Mouse (Mus musculus) midbrain, embryonic 16.5 days (tissue): ENCODE data around the gene Mogs. TPM values are rescaled to one million over a fixed set of nuclear protein-coding genes. Genes with fewer than 3 reads are reported as not detected.

Source experiments
- ATAC-seq: fragments of 200-750 bp; cut with Nextera tagmentation; 2 replicates; pipeline ENCODE4 v1.8.0; 2017; ENCODE audit warnings: moderate TSS enrichment
- H3K27ac ChIP-seq: fragments of 300-500 bp; sonication (generic); 2 replicates; pipeline ENCODE4 v1.5.1; 2014; ENCODE audit warnings: mild to moderate bottlenecking, low read length, mixed read lengths
- H3K27me3 ChIP-seq: fragments of 300-500 bp; sonication (generic); 2 replicates; pipeline ENCODE4 v1.6.1; 2014; ENCODE audit warnings: low read depth, low read length, mixed read lengths; ENCODE audit not compliant: control insufficient read depth, insufficient read depth
- H3K36me3 ChIP-seq: fragments of 300-500 bp; sonication (generic); 2 replicates; pipeline ENCODE4 v1.6.1; 2014; ENCODE audit warnings: mild to moderate bottlenecking, low read length, moderate library complexity, mixed read lengths; ENCODE audit not compliant: control insufficient read depth, insufficient read depth
- H3K4me1 ChIP-seq: fragments of 300-500 bp; sonication (generic); 2 replicates; pipeline ENCODE4 v1.6.1; 2014; ENCODE audit warnings: mild to moderate bottlenecking, low read length, mixed read lengths; ENCODE audit not compliant: control insufficient read depth, insufficient read depth
- H3K4me2 ChIP-seq: fragments of 300-500 bp; sonication (generic); 2 replicates; pipeline ENCODE4 v1.6.1; 2014; ENCODE audit warnings: mild to moderate bottlenecking, low read length, mixed read lengths
- H3K4me3 ChIP-seq: fragments of 300-500 bp; sonication (generic); 2 replicates; pipeline ENCODE4 v1.5.1; 2014; ENCODE audit warnings: low read depth, mild to moderate bottlenecking, low read length, moderate library complexity, mixed read lengths
- H3K9ac ChIP-seq: fragments of 300-500 bp; sonication (generic); 2 replicates; pipeline ENCODE4 v1.6.1; 2014; ENCODE audit warnings: low read depth, low read length, mixed read lengths
- H3K9me3 ChIP-seq: fragments of 300-500 bp; sonication (generic); replicated peaks from 2 replicates; pipeline ENCODE4 v1.6.1; 2014; ENCODE audit warnings: mild to moderate bottlenecking, low read length, mixed read lengths; ENCODE audit not compliant: control insufficient read depth, poor library complexity, severe bottlenecking
- WGBS: fragments of 180-500 bp; shearing (Covaris S2); extraction: QIAGEN DNeasy Blood & Tissue Kit; methylation state at CpG from one replicate; pipeline ENCODE4 v1.1.7; 2014; 5-methylcytosine and 5-hydroxymethylcytosine counted together
- polyA plus RNA-seq: library from polyadenylated mRNA; unstranded; fragments of >200 nt; fragmentation: Nextera tagmentation; extraction: Ambion mirVana; gene quantifications from 2 replicates; pipeline ENCODE4 v1.2.1, GENCODE M21; 2015

Mogs gene
- polyA plus RNA-seq, 1 experiment from 2014 or later = 21.6 TPM

DNA sequence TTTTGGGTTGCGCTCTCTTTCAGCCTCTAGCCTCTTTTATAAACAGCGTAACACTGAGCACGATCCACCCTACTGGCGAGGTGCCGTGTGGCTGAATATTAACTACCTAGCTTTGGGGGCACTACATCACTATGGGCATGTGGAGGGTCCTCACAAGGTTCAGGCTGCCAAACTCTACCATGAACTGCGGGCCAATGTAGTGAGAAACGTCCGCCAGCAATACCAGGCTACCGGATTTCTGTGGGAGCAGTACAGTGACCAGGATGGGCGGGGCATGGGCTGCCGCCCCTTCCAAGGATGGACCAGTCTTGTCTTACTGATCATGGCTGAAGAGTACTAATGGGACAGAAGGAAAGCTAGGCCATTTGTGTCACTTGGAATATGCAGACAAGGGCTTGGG lies 3.1 kb downstream of the Mogs start:
- WGBS = 87% methylated on average over 11 of the region's 11 CpGs
- H3K4me1 ChIP-seq = peaks cover 42% of the 10 kb centered on the region
- no peak overlapping the region for H3K4me2 ChIP-seq
- H3K9me3 ChIP-seq = no peaks in the 10 kb centered on the region
- H3K36me3 ChIP-seq = peaks cover 15% of the 10 kb centered on the region
- ATAC-seq = no peak
- no peak overlapping the region for H3K27ac ChIP-seq
- H3K9ac ChIP-seq = no peak overlapping the region
- H3K4me3 ChIP-seq = no peak overlapping the region
- no peaks in the 10 kb centered on the region for H3K27me3 ChIP-seq

DNA sequence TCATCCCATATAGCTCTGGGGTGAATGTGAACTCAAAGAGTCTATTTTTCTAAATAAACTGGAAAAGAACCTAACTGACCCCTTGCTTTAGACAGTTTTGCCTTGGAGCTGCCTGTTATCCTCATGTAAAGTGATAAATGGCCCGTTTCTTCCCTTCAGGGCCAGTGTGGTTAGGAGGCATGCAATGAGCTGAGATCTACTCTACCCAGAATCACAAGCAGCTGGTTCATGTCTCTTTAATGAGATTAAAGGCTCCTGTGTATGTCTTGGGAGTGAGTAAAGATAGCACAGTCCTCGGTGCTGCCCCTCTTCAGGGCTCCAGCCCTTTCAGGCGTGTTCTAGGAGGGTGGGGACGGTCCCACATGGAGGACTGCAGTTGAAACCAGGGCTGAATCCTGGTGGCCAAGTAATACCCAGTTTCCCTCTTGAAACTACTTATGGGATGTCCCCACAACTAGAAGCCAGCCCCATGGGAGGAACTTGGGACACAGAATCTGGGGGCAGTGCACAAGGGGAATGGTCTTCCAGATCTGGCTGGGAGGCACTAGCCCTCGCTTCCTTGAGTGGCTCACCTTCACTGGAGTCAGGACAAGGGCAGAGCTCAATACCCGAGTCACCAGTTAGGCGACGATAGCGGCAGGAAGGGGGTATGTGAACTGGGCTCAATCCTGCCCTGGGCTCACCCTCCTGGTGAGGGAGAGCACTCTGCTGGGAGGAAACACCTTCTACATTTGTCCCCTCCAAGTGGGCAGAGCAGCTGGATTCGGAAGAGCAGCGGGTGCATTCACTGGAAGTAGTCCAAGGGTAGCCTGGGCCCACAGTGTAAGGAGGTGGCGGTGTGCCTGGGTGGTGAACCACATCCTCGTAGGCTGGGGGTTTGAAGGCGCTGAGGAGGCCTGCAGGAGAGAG lies 3.8 kb downstream of the Mogs start:
- ATAC-seq = no peak
- H3K4me2 ChIP-seq = peak overlapping the region; percentile 84; the same call in 1 of the 2 replicates
- no peak overlapping the region for H3K4me3 ChIP-seq

DNA sequence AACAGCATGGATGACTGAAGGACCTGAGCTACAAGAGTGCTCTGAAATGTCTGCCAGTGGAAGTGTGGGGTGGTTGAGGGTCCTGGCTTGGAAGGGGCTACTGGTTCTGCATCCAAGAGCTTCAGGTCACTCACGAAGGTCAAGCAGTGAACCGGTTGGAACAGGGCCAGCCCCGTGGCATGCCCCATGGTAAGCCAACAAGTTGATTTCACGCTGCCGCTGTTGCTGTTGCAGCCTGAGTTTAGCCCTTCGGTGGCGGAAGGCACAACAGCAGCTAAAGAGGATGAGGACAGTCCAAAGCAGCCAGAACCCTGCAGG lies 4.4 kb downstream of the Mogs start:
- H3K9ac ChIP-seq = peak overlapping the region; percentile 7; the same call in 1 of the 2 replicates
- H3K4me1 ChIP-seq = peaks cover 47% of the 10 kb centered on the region
- H3K27me3 ChIP-seq = no peaks in the 10 kb centered on the region
- no peak overlapping the region for H3K27ac ChIP-seq
- ATAC-seq = no peak
- H3K36me3 ChIP-seq = peaks cover 15% of the 10 kb centered on the region
- H3K9me3 ChIP-seq = no peaks in the 10 kb centered on the region
- 53% methylated on average over 7 of the region's 7 CpGs for WGBS
- peak overlapping the region; percentile 70; the same call in 1 of the 2 replicates for H3K4me3 ChIP-seq
- peak overlapping the region; percentile 84 for H3K4me2 ChIP-seq

More for the DNA sequence above, 3.8 kb downstream of the Mogs start:
- peaks cover 15% of the 10 kb centered on the region for H3K36me3 ChIP-seq
- no peaks in the 10 kb centered on the region for H3K27me3 ChIP-seq
- no peak overlapping the region for H3K27ac ChIP-seq
- no peaks in the 10 kb centered on the region for H3K9me3 ChIP-seq
- H3K4me1 ChIP-seq = peaks cover 45% of the 10 kb centered on the region
- peak overlapping the region; percentile 7; the same call in 1 of the 2 replicates for H3K9ac ChIP-seq
- 84% methylated on average over 14 of the region's 14 CpGs for WGBS

DNA sequence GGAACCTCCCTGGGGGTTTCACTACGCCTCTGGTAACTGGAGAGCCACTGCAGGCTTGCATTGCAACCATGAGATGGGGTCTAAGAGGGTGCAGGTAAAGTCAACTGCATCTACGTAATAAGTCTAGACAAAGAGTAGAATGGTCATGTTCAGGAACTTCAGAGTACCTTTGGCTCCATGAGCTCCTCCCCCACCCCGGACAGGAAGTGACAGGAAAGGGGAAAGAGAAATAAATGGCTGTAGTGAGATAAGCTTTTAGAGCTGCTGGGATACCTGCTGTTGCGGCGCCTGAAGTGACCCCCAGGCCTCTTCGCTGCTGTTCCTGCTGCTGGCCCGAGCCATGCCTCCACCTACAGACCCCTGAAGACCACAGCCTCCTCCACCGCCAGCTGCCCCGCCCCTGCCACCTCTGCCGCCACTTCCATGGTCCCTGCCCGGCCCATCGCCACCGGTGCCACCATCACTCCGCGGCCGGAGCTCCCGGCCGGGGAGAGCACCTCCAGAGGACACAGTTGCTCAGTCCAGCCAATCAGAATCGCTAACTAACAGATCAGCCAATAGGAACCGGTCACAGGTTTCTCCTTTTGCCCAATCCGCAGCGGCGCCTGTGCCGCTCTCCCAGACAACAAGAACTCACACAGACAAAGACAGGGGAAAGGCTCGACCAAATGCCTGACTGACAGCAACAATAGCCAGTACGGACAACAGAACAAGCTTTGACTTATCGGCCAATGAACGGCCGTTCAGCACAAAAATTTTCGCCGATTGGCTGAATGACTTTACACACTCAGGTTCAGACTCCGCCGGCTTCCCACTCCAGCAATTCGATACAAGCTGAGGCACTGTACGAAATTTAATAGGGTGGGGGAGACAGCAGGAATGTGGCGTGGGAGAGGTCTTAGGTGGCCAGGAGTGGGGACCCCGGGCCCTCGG lies 5.9 kb downstream of the Mogs start, which contains the start of gene Wbp1:
Gene Wbp1, minus strand, starts transcription at position 630 of the 933 bp plus-strand sequence.
- under 1% methylated on average over 38 of the region's 38 CpGs for WGBS
- peak; percentile 95 for ATAC-seq
- H3K36me3 ChIP-seq = peaks cover 15% of the 10 kb centered on the region
- peak within 1 kb of the TSS; percentile 98 for H3K4me2 ChIP-seq
- peak within 1 kb of the TSS; percentile 80 for H3K9ac ChIP-seq
- H3K27ac ChIP-seq = peak within 1 kb of the TSS; percentile 94
- H3K9me3 ChIP-seq = no peaks in the 10 kb centered on the region
- peak within 1 kb of the TSS; percentile 70 for H3K4me3 ChIP-seq
- H3K4me1 ChIP-seq = peaks cover 42% of the 10 kb centered on the region
- H3K27me3 ChIP-seq = no peaks in the 10 kb centered on the region

DNA sequence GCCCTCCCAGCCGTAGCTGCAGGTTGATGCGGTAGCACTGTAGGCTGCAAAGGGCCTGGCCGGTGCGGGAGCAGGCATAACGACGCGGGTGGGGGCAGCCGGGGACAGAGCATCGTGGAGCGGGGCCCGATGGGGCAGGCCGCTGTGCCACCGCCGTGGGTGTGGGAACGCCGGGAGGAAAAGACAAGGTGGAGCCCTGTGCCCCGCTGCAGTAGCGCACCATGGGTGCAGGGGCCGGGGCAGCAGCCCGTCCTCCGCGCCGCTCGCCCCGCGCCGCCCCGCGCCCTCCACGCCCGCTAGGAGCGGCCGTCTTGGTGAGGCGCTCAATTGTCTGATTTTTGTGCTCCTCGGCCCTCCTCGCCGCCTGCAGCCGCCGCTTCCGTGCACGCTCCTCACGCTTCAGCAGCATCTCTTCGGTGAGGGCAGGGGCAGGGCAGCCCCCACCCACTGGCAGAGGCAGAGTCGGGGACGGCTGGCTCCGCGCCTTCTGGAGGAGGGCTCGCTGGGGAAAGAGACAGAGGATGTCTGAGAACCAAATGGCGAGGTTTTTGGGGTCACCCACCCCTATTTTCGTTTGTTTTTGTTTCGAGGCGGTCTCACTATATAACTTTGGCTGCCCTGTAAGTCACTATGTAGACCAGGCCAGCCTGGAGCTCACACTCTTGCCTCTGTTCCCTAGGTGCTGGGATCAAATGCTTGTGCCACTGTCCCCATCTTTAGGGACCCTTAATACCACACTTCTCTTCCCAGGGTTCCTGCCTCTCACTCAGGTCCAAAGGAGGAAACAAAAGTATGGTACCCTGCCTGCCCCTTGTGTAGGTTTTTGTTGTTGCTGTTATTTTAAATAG lies 6.8 kb downstream of the Mogs start:
- no peak; the same call in 1 of the 2 replicates for ATAC-seq
- peak overlapping the region; percentile 70 for H3K4me3 ChIP-seq
- H3K36me3 ChIP-seq = peaks cover 14% of the 10 kb centered on the region
- H3K27ac ChIP-seq = peak overlapping the region; percentile 94
- peak overlapping the region; percentile 98 for H3K4me2 ChIP-seq
- peaks cover 34% of the 10 kb centered on the region for H3K4me1 ChIP-seq
- WGBS = 1% methylated on average over 40 of the region's 52 CpGs
- no peaks in the 10 kb centered on the region for H3K27me3 ChIP-seq
- H3K9ac ChIP-seq = peak overlapping the region; percentile 80
- no peaks in the 10 kb centered on the region for H3K9me3 ChIP-seq

DNA sequence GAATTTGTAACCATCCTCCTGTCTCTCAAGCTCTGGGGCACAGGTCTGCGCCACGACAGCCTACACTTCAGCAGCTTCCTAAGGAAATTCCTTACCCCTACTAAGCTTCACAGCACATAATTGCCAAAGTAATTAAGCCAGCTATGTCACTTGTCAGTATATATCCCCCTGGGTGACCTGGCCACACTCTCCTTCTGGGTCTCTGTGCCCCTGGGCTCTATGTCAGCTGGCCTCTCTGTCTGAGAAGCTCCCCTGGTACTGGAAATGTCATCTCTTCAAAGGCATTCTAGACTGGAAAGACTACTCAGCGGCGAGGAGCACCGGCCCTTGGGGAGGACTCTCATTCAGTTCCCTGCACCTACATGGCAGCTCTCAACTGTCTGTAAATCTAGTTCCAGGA lies 7.7 kb downstream of the Mogs start:
- H3K9ac ChIP-seq = no peak overlapping the region
- H3K36me3 ChIP-seq = peaks cover 9% of the 10 kb centered on the region; the same call in 1 of the 2 replicates
- H3K4me3 ChIP-seq = no peak overlapping the region
- peaks cover 34% of the 10 kb centered on the region for H3K4me1 ChIP-seq
- H3K4me2 ChIP-seq = 0 out of 2 replicates have a peak overlapping the region, but pooled peaks have one; percentile 98
- H3K27me3 ChIP-seq = no peaks in the 10 kb centered on the region
- H3K9me3 ChIP-seq = no peaks in the 10 kb centered on the region
- peak overlapping the region; percentile 23; the same call in 1 of the 2 replicates for H3K27ac ChIP-seq
- 81% methylated on average over 5 of the region's 5 CpGs for WGBS
- ATAC-seq = no peak

DNA sequence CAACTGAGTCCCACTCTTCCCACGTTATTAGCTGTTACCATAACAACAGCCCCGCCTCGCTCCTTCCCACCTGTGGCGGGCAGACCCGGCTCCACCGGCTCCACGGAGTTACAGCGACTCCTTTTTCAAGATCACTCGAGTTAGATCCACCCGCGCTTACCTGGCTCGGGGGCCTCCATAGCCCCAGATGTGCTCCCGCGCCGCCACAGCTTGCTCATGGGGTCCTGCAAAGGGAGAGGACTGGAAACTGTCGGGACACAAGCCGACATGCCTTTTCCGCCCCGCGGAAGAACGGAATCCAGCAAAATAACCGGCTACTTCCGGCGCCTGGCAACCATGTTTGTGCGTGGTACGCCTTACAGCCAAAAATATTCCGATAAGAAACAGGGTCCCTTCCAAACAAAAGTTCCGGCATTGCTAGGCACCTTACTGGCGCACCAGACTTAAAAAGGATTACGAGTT lies 9.6 kb downstream of the Mogs start:
- Histone ChIP-seq H3K4me1 (peaks cover 28% of the 10 kb centered on the region), H3K9me3 (no peaks in the 10 kb centered on the region), H3K36me3 (no peaks in the 10 kb centered on the region), H3K4me3 (peak overlapping the region; percentile 74), H3K4me2 (peak overlapping the region; percentile 88), H3K27ac (peak overlapping the region; percentile 38; the same call in 1 of the 2 replicates), H3K27me3 (no peaks in the 10 kb centered on the region), H3K9ac (peak overlapping the region; percentile 69)
- ATAC-seq = peak; percentile 4; the same call in 1 of the 2 replicates
- under 1% methylated on average over 30 of the region's 30 CpGs for WGBS

DNA sequence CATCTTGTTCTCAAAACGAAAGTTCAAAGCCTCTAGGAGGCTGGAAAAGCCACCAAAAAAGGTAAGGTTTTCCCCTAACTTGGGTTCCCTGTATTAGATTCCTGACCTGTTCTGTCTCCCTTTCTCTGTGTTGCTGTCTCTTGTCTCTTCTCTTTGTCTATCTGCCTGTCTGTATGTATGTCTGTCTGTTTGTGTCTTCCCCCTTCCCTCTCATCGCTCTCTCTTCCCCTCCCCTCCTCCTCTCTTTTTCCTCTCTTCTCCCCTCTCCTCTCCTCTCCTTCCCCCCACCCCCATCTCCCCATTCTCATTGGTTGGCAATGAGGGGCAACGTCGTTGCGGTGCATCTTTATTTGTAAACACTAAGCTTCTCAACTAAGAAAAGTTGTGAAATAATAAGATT lies 10.0 kb downstream of the Mogs start, which contains the start of gene Ino80b:
Gene Ino80b, minus strand, starts transcription at position 101 of the 400 bp plus-strand sequence.
- 28% methylated on average over 5 of the region's 5 CpGs for WGBS
- Histone ChIP-seq H3K27me3 (no peaks in the 10 kb centered on the region), H3K36me3 (no peaks in the 10 kb centered on the region), H3K4me1 (peaks cover 23% of the 10 kb centered on the region), H3K27ac (peak within 1 kb of the TSS; percentile 38; the same call in 1 of the 2 replicates), H3K4me3 (peak within 1 kb of the TSS; percentile 74), H3K4me2 (peak within 1 kb of the TSS; percentile 88), H3K9me3 (no peaks in the 10 kb centered on the region), H3K9ac (peak within 1 kb of the TSS; percentile 69)
- ATAC-seq = no peak
